Mouse (Mus musculus): ENCODE measurements around the gene Cntn5.

DNA sequence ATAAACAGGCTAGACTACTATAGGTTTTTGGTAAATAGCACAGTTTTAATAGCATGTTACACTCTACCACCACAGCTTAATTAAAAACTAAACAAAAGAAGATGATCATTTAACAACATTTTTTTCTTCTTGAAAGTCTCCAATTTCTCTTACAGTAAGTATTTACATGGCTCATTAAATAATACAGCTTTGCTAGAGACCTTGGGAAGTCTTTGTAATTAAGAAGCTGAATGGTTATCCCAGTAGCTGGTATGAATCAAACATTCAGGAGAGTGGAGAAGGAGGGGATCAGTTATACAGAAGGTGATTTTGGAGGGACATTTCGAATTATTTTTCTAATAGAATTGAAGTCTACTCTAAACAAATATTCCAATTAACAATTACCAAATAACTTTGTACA lies 1186.4 kb downstream of the Cntn5 start:
- TF ChIP-seq POLR2A (IDR thresholded peaks at IDR 0.05; ENCODE audit: borderline replicate concordance, insufficient read depth, low read length) (no peak), CTCF (IDR thresholded peaks at IDR 0.05; ENCODE audit: borderline replicate concordance, insufficient read depth, low read depth, low read length) (no peak)

Data from cerebellum, adult 2 months (tissue).